Mouse (Mus musculus) thymus, adult 2 months (tissue): ENCODE measurements at regions not wholly inside any gene's neighbourhood (a gene's known extent, or its start where the extent isn't known, plus 50 kb on each side); places are given as distances from the start of the nearest gene placed in this dataset.

Experiments
- CTCF ChIP-seq: fragments of 200-500 bp; IDR thresholded peaks from 2 replicates; pipeline ENCODE4 v1.5.1; 2012; ENCODE audit warnings: mild to moderate bottlenecking, control low read depth, low read length, moderate library complexity, borderline replicate concordance; ENCODE audit not compliant: control insufficient read depth, poor library complexity, insufficient read depth; ENCODE audit errors: extremely low read depth
- POLR2A ChIP-seq: fragments of 200-500 bp; IDR thresholded peaks from 2 replicates; pipeline ENCODE4 v1.6.1; 2012; ENCODE audit warnings: mild to moderate bottlenecking, low read length, control low read depth, moderate library complexity; ENCODE audit not compliant: control insufficient read depth, poor library complexity, insufficient read depth; ENCODE audit errors: extremely low read depth

DNA sequence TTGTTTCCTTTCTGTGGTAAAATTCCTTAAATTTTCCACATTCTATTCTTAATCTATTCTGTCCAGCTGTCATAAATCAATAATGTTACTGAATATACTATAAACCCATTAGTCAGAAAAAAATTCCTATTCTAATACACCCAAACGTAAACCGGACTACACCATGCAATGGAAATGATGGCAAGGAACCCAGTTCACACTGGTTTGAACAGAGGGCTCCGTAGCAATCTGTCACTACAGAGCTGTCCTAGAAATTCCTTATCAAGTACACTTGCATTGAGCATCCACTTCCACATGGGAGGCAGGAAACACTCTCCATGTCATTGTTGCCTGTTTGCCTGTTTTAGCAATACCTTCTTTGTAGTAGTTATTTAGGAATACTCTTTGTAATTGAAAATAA lies 356.2 kb upstream of the Rgma start:
- TF ChIP-seq POLR2A (no peak), CTCF (no peak)
